Mouse (Mus musculus): Measurements from ENCODE around the gene Rpgrip1. TPM values are rescaled to one million over a fixed set of nuclear protein-coding genes. Genes with fewer than 3 reads are reported as not detected.
A peak's percentile ranks its signal among the peaks of the same experiment; 100 is the strongest.

Rpgrip1 gene
- total and polyA plus RNA-seq, 3 experiments: 4.8 to 36.0 TPM; not detected in 1

- peak; percentile 47 for DNase-seq (ENCODE audit: low read depth, low spot score)
Measured at GRCm38 (mm10) chr14:52189519-52189918, 79.0 kb downstream of the Rpgrip1 start.

GRCm38 (mm10) chr14:52190740-52191359 lies 80.3 kb downstream of the Rpgrip1 start:
- Histone ChIP-seq H3K27me3 (ENCODE audit: control insufficient read depth in 1 of 2, insufficient read depth in 2 of 2, low read length in 2 of 2) (no peaks in the 10 kb centered on the region), H3K4me1 (ENCODE audit: control insufficient read depth in 1 of 2, insufficient read depth in 2 of 2, low read length in 2 of 2) (peaks cover 20 to 22% of the 10 kb centered on the region in 2 experiments; a peak in 3 of 4 replicates), H3K36me3 (ENCODE audit: control insufficient read depth in 1 of 2, insufficient read depth in 2 of 2, low read length in 2 of 2) (peaks cover 11 to 63% of the 10 kb centered on the region in 2 experiments), H3K79me2 (ENCODE audit: control insufficient read depth, insufficient read depth, low read length, poor library complexity) (peaks cover 77% of the 10 kb centered on the region), H3K4me3 (ENCODE audit: control insufficient read depth in 1 of 2, insufficient read depth in 1 of 2, low read depth in 2 of 2, low read length in 2 of 2) (no peak overlapping the region), H3K9ac (ENCODE audit: control insufficient read depth, low read depth, low read length, poor library complexity, severe bottlenecking) (no peak overlapping the region; the same call in 1 of the 2 replicates), H3K27ac (ENCODE audit: control insufficient read depth, low read depth, low read length) (peak overlapping the region; percentile 65), H3K9me3 (replicated peaks; ENCODE audit: insufficient read depth, low read length) (no peaks in the 10 kb centered on the region)
- DNase-seq (ENCODE audit: low read depth, low spot score): peak; percentile 90
- TF ChIP-seq MAX (IDR thresholded peaks at IDR 0.05; ENCODE audit: low read length): no peak
- peak; percentile 36; the same call in 1 of the 2 replicates for TF ChIP-seq MXI1 (IDR thresholded peaks at IDR 0.05; ENCODE audit: low read depth, low read length)
- TF ChIP-seq CHD2 (IDR thresholded peaks at IDR 0.05; ENCODE audit: low read length): no peak
- no peak for TF ChIP-seq MEF2A (IDR thresholded peaks at IDR 0.05; ENCODE audit: extremely low read depth, insufficient replicate concordance, low read depth, low read length, poor library complexity, severe bottlenecking)
- TF ChIP-seq USF1 (IDR thresholded peaks at IDR 0.05; ENCODE audit: low read depth, low read length): no peak
- TF ChIP-seq GATA1 (IDR thresholded peaks at IDR 0.05; ENCODE audit: low read depth, low read length): peak; percentile 59; the same call in 1 of the 2 replicates
- TF ChIP-seq MAFK (IDR thresholded peaks at IDR 0.05; ENCODE audit: borderline replicate concordance, low read depth, low read length): no peak
- TF ChIP-seq SMC3 (IDR thresholded peaks at IDR 0.05; ENCODE audit: low read depth, low read length): peak; percentile 33; the same call in 1 of the 2 replicates
- TF ChIP-seq ETS1 (IDR thresholded peaks at IDR 0.05; ENCODE audit: low read depth, low read length): peak; percentile 30; the same call in 1 of the 2 replicates
- TF ChIP-seq GABPA (IDR thresholded peaks at IDR 0.05; ENCODE audit: low read depth, low read length): no peak
- peak; percentile 83 for TF ChIP-seq ZNF384 (IDR thresholded peaks at IDR 0.05; ENCODE audit: low read depth, low read length)
- TF ChIP-seq JUND (IDR thresholded peaks at IDR 0.05; ENCODE audit: low read depth, low read length): no peak
- TF ChIP-seq USF2 (IDR thresholded peaks at IDR 0.05; ENCODE audit: borderline replicate concordance in 1 of 2, insufficient read depth in 1 of 2, low read depth in 1 of 2, low read length in 2 of 2): no peak
- TF ChIP-seq POLR2AphosphoS2 (IDR thresholded peaks at IDR 0.05; ENCODE audit: low read length): no peak
- TF ChIP-seq EP300 (IDR thresholded peaks at IDR 0.05; ENCODE audit: low read depth in 1 of 2, low read length in 2 of 2): no peak
- TF ChIP-seq TBP (IDR thresholded peaks at IDR 0.05; ENCODE audit: low read depth, low read length): no peak
- peak; percentile 62 for TF ChIP-seq SIN3A (IDR thresholded peaks at IDR 0.05; ENCODE audit: low read length)
- 0 out of 2 replicates have a peak, but pooled peaks have one; percentile 10 for TF ChIP-seq TCF12 (IDR thresholded peaks at IDR 0.05; ENCODE audit: low read depth, low read length)
- peak; percentile 67 to 79 (median 73) for TF ChIP-seq CTCF (IDR thresholded peaks at IDR 0.05 in 2 of 3, conservative IDR thresholded peaks at IDR 0.05 in 1 of 3; ENCODE audit: control insufficient read depth in 1 of 3, insufficient read depth in 1 of 3, low read depth in 2 of 3, low read length in 3 of 3, poor library complexity in 1 of 3, severe bottlenecking in 1 of 3)
- 0 out of 2 replicates have a peak, but pooled peaks have one; percentile 32 for TF ChIP-seq MYC (IDR thresholded peaks at IDR 0.05; ENCODE audit: low read depth, low read length)
- peak; percentile 38; the same call in 1 of the 2 replicates for TF ChIP-seq TAL1 (IDR thresholded peaks at IDR 0.05; ENCODE audit: low read length)
- no peak for TF ChIP-seq NELFE (IDR thresholded peaks at IDR 0.05; ENCODE audit: low read depth, low read length)

More at GRCm38 (mm10) chr14:52189519-52189918, 79.0 kb downstream of the Rpgrip1 start:
- Histone ChIP-seq H3K4me1 (ENCODE audit: control insufficient read depth in 1 of 2, insufficient read depth in 2 of 2, low read length in 2 of 2) (peaks cover 20 to 22% of the 10 kb centered on the region in 2 experiments; a peak in 3 of 4 replicates), H3K9ac (ENCODE audit: control insufficient read depth, low read depth, low read length, poor library complexity, severe bottlenecking) (no peak overlapping the region), H3K36me3 (ENCODE audit: control insufficient read depth in 1 of 2, insufficient read depth in 2 of 2, low read length in 2 of 2) (peaks cover 14 to 56% of the 10 kb centered on the region in 2 experiments), H3K9me3 (replicated peaks; ENCODE audit: insufficient read depth, low read length) (no peaks in the 10 kb centered on the region), H3K79me2 (ENCODE audit: control insufficient read depth, insufficient read depth, low read length, poor library complexity) (peaks cover 69% of the 10 kb centered on the region), H3K27ac (ENCODE audit: control insufficient read depth, low read depth, low read length) (no peak overlapping the region), H3K27me3 (ENCODE audit: control insufficient read depth in 1 of 2, insufficient read depth in 2 of 2, low read length in 2 of 2) (no peaks in the 10 kb centered on the region), H3K4me3 (ENCODE audit: control insufficient read depth in 1 of 2, insufficient read depth in 1 of 2, low read depth in 2 of 2, low read length in 2 of 2) (no peak overlapping the region)
- TF ChIP-seq MEF2A (IDR thresholded peaks at IDR 0.05; ENCODE audit: extremely low read depth, insufficient replicate concordance, low read depth, low read length, poor library complexity, severe bottlenecking) (no peak), TBP (IDR thresholded peaks at IDR 0.05; ENCODE audit: low read depth, low read length) (peak; percentile 87), CTCF (IDR thresholded peaks at IDR 0.05 in 2 of 3, conservative IDR thresholded peaks at IDR 0.05 in 1 of 3; ENCODE audit: control insufficient read depth in 1 of 3, insufficient read depth in 1 of 3, low read depth in 2 of 3, low read length in 3 of 3, poor library complexity in 1 of 3, severe bottlenecking in 1 of 3) (peak in 2 of 3 experiments; percentile 30 to 31; a peak in 4 of 6 replicates), SMC3 (IDR thresholded peaks at IDR 0.05; ENCODE audit: low read depth, low read length) (0 out of 2 replicates have a peak, but pooled peaks have one; percentile 18), POLR2AphosphoS5 (IDR thresholded peaks at IDR 0.05; ENCODE audit: borderline replicate concordance, low read depth, low read length) (no peak), HCFC1 (IDR thresholded peaks at IDR 0.05; ENCODE audit: low read depth, low read length) (no peak), BHLHE40 (IDR thresholded peaks at IDR 0.05; ENCODE audit: borderline replicate concordance, low read depth, low read length) (no peak), ZC3H11A (IDR thresholded peaks at IDR 0.05; ENCODE audit: low read depth, low read length) (no peak), MXI1 (IDR thresholded peaks at IDR 0.05; ENCODE audit: low read depth, low read length) (no peak; the same call in 1 of the 2 replicates)
